ENCODE assay signal across 23 mouse cellular contexts in the genomic region with DNA sequence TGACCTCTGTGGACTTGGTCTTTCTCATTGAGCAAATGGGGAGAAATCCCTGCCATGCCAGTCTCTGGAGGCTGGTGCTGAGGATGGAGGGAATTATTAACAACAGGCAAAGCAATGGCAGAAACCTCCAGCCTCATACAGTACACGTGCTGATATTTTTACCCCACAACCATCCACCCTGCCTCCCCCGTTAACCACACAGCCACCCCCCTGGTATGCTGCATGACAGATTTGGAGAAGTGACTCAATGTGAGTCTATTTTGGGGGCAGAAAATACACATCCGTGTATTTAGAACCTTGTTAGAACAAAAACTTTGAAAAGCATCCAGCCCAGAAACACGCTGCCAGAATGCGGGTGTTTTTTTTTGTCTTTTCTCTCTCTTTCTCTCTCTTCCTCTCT.
DNase-seq lines count a peak whose midpoint lies in the region; ATAC-seq lines count a peak whose summit lies in the region.
"Had no signal": no experiment of that assay in that cellular context is flagged by ENCODE, and none has a peak within 500 bp of the region (broad histone marks: within the 10 kb centered on the region; RNA-seq: fewer than 3 reads in every experiment).

No protein-coding gene starts in this region.

- no peak for ATAC-seq in heart, embryonic 11.5 days (replicated peaks; ENCODE audit: insufficient number of reproducible peaks, low FRiP score, low TSS enrichment)
- ATAC-seq: forebrain, embryonic 15.5 days; intestine, embryonic 16.5 days had no signal

- peak; percentile 10 to 12 for DNase-seq in B cell, adult 2 months
- peak; percentile 83 for DNase-seq in brain, adult 2 months (ENCODE audit: low read depth, low spot score)
- DNase-seq in left cerebral cortex, adult 18-20 months (ENCODE audit: low spot score in 2 of 2) = peak; percentile 37 to 41
- DNase-seq in right cerebral cortex, postnatal 10 days (ENCODE audit: low spot score in 2 of 2) = peak; percentile 64 to 70
- no peak for DNase-seq in kidney, adult 9 months
- DNase-seq in lung, postnatal 10 days = no peak
- DNase-seq: adrenal gland, adult 2 months; cerebellum, adult 11 months; cerebellum, postnatal 36 days; gastrocnemius, postnatal 25 days; heart, postnatal 14 days; lung, postnatal 36 days; thymus, postnatal 36 days had no signal

- no peaks in the 10 kb centered on the region for H3K4me1 ChIP-seq in heart, embryonic 11.5 days (ENCODE audit: control insufficient read depth, insufficient read depth, low read length)
- H3K4me1 ChIP-seq: embryonic facial prominence, embryonic 12.5 days; forebrain, embryonic 15.5 days; limb, embryonic 15.5 days; midbrain, embryonic 12.5 days; neural tube, embryonic 15.5 days had no signal

- no peaks in the 10 kb centered on the region for H3K9me3 ChIP-seq in heart, embryonic 11.5 days (replicated peaks; ENCODE audit: control insufficient read depth, low read length)
- H3K9me3 ChIP-seq: embryonic facial prominence, embryonic 12.5 days; forebrain, embryonic 15.5 days; limb, embryonic 15.5 days; midbrain, embryonic 12.5 days; neural tube, embryonic 15.5 days had no signal

- no peaks in the 10 kb centered on the region for H3K36me3 ChIP-seq in heart, embryonic 11.5 days (ENCODE audit: control insufficient read depth, insufficient read depth, low read length)
- H3K36me3 ChIP-seq: embryonic facial prominence, embryonic 12.5 days; forebrain, embryonic 15.5 days; limb, embryonic 15.5 days; midbrain, embryonic 12.5 days; neural tube, embryonic 15.5 days had no signal

- no peak overlapping the region for H3K27ac ChIP-seq in heart, embryonic 11.5 days (ENCODE audit: low read depth, low read length)
- H3K27ac ChIP-seq: embryonic facial prominence, embryonic 12.5 days; forebrain, embryonic 15.5 days; hindbrain, embryonic 14.5 days; kidney, postnatal 0 days; limb, embryonic 15.5 days; midbrain, embryonic 12.5 days; neural tube, embryonic 15.5 days had no signal

- H3K4me3 ChIP-seq in heart, embryonic 11.5 days (ENCODE audit: low read depth, low read length) = no peak overlapping the region
- H3K4me3 ChIP-seq: embryonic facial prominence, embryonic 12.5 days; forebrain, embryonic 15.5 days; limb, embryonic 15.5 days; midbrain, embryonic 12.5 days; myocyte; neural tube, embryonic 15.5 days had no signal

- no peak overlapping the region for H3K4me2 ChIP-seq in heart, embryonic 11.5 days
- H3K4me2 ChIP-seq: embryonic facial prominence, embryonic 12.5 days; forebrain, embryonic 15.5 days; hindbrain, embryonic 14.5 days; limb, embryonic 15.5 days; midbrain, embryonic 12.5 days; neural tube, embryonic 15.5 days had no signal

- H3K9ac ChIP-seq in heart, embryonic 11.5 days (ENCODE audit: low read depth, low read length) = no peak overlapping the region
- H3K9ac ChIP-seq: embryonic facial prominence, embryonic 12.5 days; forebrain, embryonic 15.5 days; hindbrain, embryonic 14.5 days; limb, embryonic 15.5 days; midbrain, embryonic 12.5 days; neural tube, embryonic 15.5 days had no signal

- WGBS in heart, embryonic 11.5 days (ENCODE audit: insufficient replicate concordance) = 85% methylated on average over 5 of the region's 5 CpGs

- no peaks in the 10 kb centered on the region for H3K27me3 ChIP-seq in heart, embryonic 11.5 days (ENCODE audit: control insufficient read depth, insufficient read depth, low read length)
- H3K27me3 ChIP-seq: embryonic facial prominence, embryonic 12.5 days; forebrain, embryonic 15.5 days; limb, embryonic 15.5 days; midbrain, embryonic 12.5 days; neural tube, embryonic 15.5 days had no signal

Comparison
In these comparisons a context has a peak if more than half of its experiments do, and no peak if none do; other contexts are left out.
1. DNase-seq: peak in B cell, adult 2 months (2 of 2), brain, adult 2 months (single experiment), left cerebral cortex, adult 18-20 months (2 of 2) and right cerebral cortex, postnatal 10 days (2 of 2); none in kidney, adult 9 months (single experiment) and lung, postnatal 10 days (single experiment).